ENCODE assay signal across 15 mouse cellular contexts in the genomic region with DNA sequence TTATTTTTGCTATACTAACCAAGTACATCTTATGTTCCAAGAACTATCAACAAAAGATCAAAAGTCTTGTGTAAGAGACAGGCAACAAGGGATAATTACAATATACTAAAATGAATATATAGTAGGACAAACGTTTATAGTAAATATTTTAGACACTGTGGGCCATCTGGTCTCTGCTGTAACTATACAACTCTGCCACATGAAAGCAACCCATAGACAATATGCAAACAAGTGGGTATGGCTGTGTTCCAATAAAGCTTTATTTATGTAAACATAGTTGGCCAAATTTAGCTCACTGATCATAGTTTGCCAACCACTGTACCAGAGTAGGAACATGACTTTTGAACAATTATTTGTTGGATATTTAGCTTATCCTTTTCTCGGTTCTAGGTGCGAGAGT.
"Had no signal": no experiment of that assay in that cellular context is flagged by ENCODE, and none has a peak within 500 bp of the region (broad histone marks: within the 10 kb centered on the region; RNA-seq: fewer than 3 reads in every experiment).

No protein-coding gene starts in this region.

- H3K36me3 ChIP-seq: neural tube, embryonic 13.5 days; neural tube, embryonic 15.5 days; stomach, embryonic 15.5 days had no signal

- H3K4me3 ChIP-seq: neural tube, embryonic 13.5 days; neural tube, embryonic 15.5 days; stomach, embryonic 15.5 days had no signal

- H3K27me3 ChIP-seq: neural tube, embryonic 13.5 days; neural tube, embryonic 15.5 days; stomach, embryonic 15.5 days had no signal

- H3K4me1 ChIP-seq: neural tube, embryonic 13.5 days; neural tube, embryonic 15.5 days; stomach, embryonic 15.5 days had no signal

- H3K4me2 ChIP-seq: neural tube, embryonic 13.5 days; neural tube, embryonic 15.5 days; stomach, embryonic 15.5 days had no signal

- H3K27ac ChIP-seq: neural tube, embryonic 13.5 days; neural tube, embryonic 15.5 days; stomach, embryonic 15.5 days; stomach, postnatal 0 days had no signal

- H3K9me3 ChIP-seq: neural tube, embryonic 13.5 days; neural tube, embryonic 15.5 days; stomach, embryonic 15.5 days had no signal

- DNase-seq: retina, postnatal 1 day; right cerebral cortex, adult 18-20 months; right cerebral cortex, postnatal 14 days; right cerebral cortex, postnatal 25 days; right cerebral cortex, postnatal 4 days; thymus, adult 18-20 months; thymus, adult 2 months; thymus, postnatal 14 days; thymus, postnatal 25 days; thymus, postnatal 36 days; thymus, postnatal 4 days had no signal

- H3K9ac ChIP-seq: neural tube, embryonic 13.5 days; neural tube, embryonic 15.5 days; stomach, embryonic 15.5 days had no signal
